Mouse (Mus musculus) hindbrain, embryonic 14.5 days (tissue): Measurements from ENCODE around the gene Cmah. TPM values are rescaled to one million over a fixed set of nuclear protein-coding genes. Genes with fewer than 3 reads are reported as not detected.

Experiments
- ATAC-seq: fragments of 200-750 bp; cut with Nextera tagmentation; 2 replicates; pipeline ENCODE4 v1.8.0; 2017; ENCODE audit warnings: moderate number of reproducible peaks, mild to moderate bottlenecking, moderate TSS enrichment, moderate library complexity; ENCODE audit not compliant: low FRiP score
- DNase-seq: peaks from one replicate; pipeline ENCODE4 v3.0.0-alpha.2; 2015; ENCODE audit warnings: low spot score
- H3K27ac ChIP-seq: fragments of 300-500 bp; sonication (generic); 2 replicates; pipeline ENCODE4 v1.5.1; 2014; ENCODE audit warnings: mild to moderate bottlenecking, moderate library complexity
- H3K27me3 ChIP-seq: fragments of 300-500 bp; sonication (generic); 2 replicates; pipeline ENCODE4 v1.6.1; 2014; ENCODE audit warnings: mild to moderate bottlenecking, low read length, mixed read lengths; ENCODE audit not compliant: control insufficient read depth, insufficient read depth
- H3K36me3 ChIP-seq: fragments of 300-500 bp; sonication (generic); replicated peaks from 2 replicates; pipeline ENCODE4 v1.6.1; 2014; ENCODE audit not compliant: control insufficient read depth, insufficient read depth
- H3K4me1 ChIP-seq: fragments of 300-500 bp; sonication (generic); replicated peaks from 2 replicates; pipeline ENCODE4 v1.6.1; 2014; ENCODE audit warnings: antibody characterized with exemption, low read length, mixed read lengths; ENCODE audit not compliant: control insufficient read depth, insufficient read depth
- H3K4me2 ChIP-seq: fragments of 300-500 bp; sonication (generic); replicated peaks from 2 replicates; pipeline ENCODE4 v1.6.1; 2014; ENCODE audit warnings: mild to moderate bottlenecking, moderate library complexity
- H3K4me3 ChIP-seq: fragments of 300-500 bp; sonication (generic); replicated peaks from 2 replicates; pipeline ENCODE4 v1.5.1; 2014; ENCODE audit warnings: mild to moderate bottlenecking, low read length
- H3K9ac ChIP-seq: fragments of 300-500 bp; sonication (generic); 2 replicates; pipeline ENCODE4 v1.6.1; 2014
- H3K9me3 ChIP-seq: fragments of 300-500 bp; sonication (generic); 2 replicates; pipeline ENCODE4 v1.6.1; 2016; ENCODE audit warnings: low read length; ENCODE audit not compliant: control insufficient read depth
- WGBS: fragments of 180-500 bp; shearing (Covaris S2); extraction: QIAGEN DNeasy Blood & Tissue Kit; methylation state at CpG from one replicate; pipeline ENCODE4 v1.1.7; 2014; 5-methylcytosine and 5-hydroxymethylcytosine counted together
- polyA plus RNA-seq: library from polyadenylated mRNA; unstranded; fragments of >200 nt; fragmentation: Nextera tagmentation; extraction: Ambion mirVana; gene quantifications from 2 replicates; pipeline ENCODE4 v1.2.1, GENCODE M21; 2014

The Cmah gene
- polyA plus RNA-seq, 1 experiment from 2014 or later, result 0.32 TPM

- Histone ChIP-seq H3K9ac (no peak overlapping the region), H3K4me1 (peaks cover 5% of the 10 kb centered on the region; the same call in 1 of the 2 replicates), H3K4me2 (no peak overlapping the region), H3K27me3 (no peaks in the 10 kb centered on the region), H3K4me3 (no peak overlapping the region), H3K36me3 (no peaks in the 10 kb centered on the region), H3K27ac (no peak overlapping the region), H3K9me3 (no peaks in the 10 kb centered on the region)
- ATAC-seq (no peak), DNase-seq (no peak)
- 91% methylated on average over 2 of the region's 2 CpGs for WGBS
These were observed 152.3 kb downstream of the Cmah start for GRCm38 (mm10) chr13:24479516-24479915.

- 80% methylated on average over 6 of the region's 6 CpGs for WGBS
- H3K9ac ChIP-seq, result no peak overlapping the region
- ATAC-seq, result no peak
- DNase-seq, result no peak
- no peak overlapping the region for H3K4me3 ChIP-seq
- H3K36me3 ChIP-seq, result no peaks in the 10 kb centered on the region
- H3K27ac ChIP-seq, result no peak overlapping the region
- H3K4me1 ChIP-seq, result peaks cover 5% of the 10 kb centered on the region; the same call in 1 of the 2 replicates
- H3K27me3 ChIP-seq, result no peaks in the 10 kb centered on the region
- no peaks in the 10 kb centered on the region for H3K9me3 ChIP-seq
- H3K4me2 ChIP-seq, result no peak overlapping the region
These were observed 153.6 kb downstream of the Cmah start for GRCm38 (mm10) chr13:24480824-24481223.

- Histone ChIP-seq H3K27me3 (no peaks in the 10 kb centered on the region), H3K27ac (no peak overlapping the region), H3K4me1 (peaks cover 5% of the 10 kb centered on the region; the same call in 1 of the 2 replicates), H3K4me2 (no peak overlapping the region), H3K36me3 (no peaks in the 10 kb centered on the region), H3K4me3 (no peak overlapping the region), H3K9me3 (no peaks in the 10 kb centered on the region), H3K9ac (no peak overlapping the region)
- peak; percentile 89 for ATAC-seq
- WGBS, result 66% methylated on average over 10 of the region's 10 CpGs
- DNase-seq, result peak; percentile 87
These were observed 154.6 kb downstream of the Cmah start for GRCm38 (mm10) chr13:24481615-24482295.

GRCm38 (mm10) chr13:24483691-24484090 lies 156.5 kb downstream of the Cmah start:
- H3K9me3 ChIP-seq, result no peaks in the 10 kb centered on the region
- H3K4me2 ChIP-seq, result no peak overlapping the region
- H3K36me3 ChIP-seq, result no peaks in the 10 kb centered on the region
- WGBS, result 87% methylated on average over 3 of the region's 3 CpGs
- ATAC-seq (no peak), DNase-seq (no peak)
- no peak overlapping the region for H3K27ac ChIP-seq
- H3K4me1 ChIP-seq, result peaks cover 5% of the 10 kb centered on the region; the same call in 1 of the 2 replicates
- H3K4me3 ChIP-seq, result no peak overlapping the region
- no peak overlapping the region for H3K9ac ChIP-seq
- H3K27me3 ChIP-seq, result no peaks in the 10 kb centered on the region

- no peak for ATAC-seq
- H3K36me3 ChIP-seq, result no peaks in the 10 kb centered on the region
- no peak overlapping the region for H3K27ac ChIP-seq
- H3K4me1 ChIP-seq, result peaks cover 5% of the 10 kb centered on the region; the same call in 1 of the 2 replicates
- H3K4me3 ChIP-seq, result no peak overlapping the region
- no peak overlapping the region for H3K9ac ChIP-seq
- WGBS, result 90% methylated on average over 3 of the region's 3 CpGs
- no peak overlapping the region for H3K4me2 ChIP-seq
- H3K9me3 ChIP-seq, result no peaks in the 10 kb centered on the region
- H3K27me3 ChIP-seq, result no peaks in the 10 kb centered on the region
- DNase-seq, result no peak
These were observed 157.6 kb downstream of the Cmah start for GRCm38 (mm10) chr13:24484811-24485210.

- 63% methylated on average over 9 of the region's 9 CpGs for WGBS
- H3K27me3 ChIP-seq, result no peaks in the 10 kb centered on the region
- H3K27ac ChIP-seq, result no peak overlapping the region
- H3K4me2 ChIP-seq, result no peak overlapping the region
- peaks cover 5% of the 10 kb centered on the region; the same call in 1 of the 2 replicates for H3K4me1 ChIP-seq
- H3K9me3 ChIP-seq, result no peaks in the 10 kb centered on the region
- no peak for DNase-seq
- no peaks in the 10 kb centered on the region for H3K36me3 ChIP-seq
- H3K4me3 ChIP-seq, result no peak overlapping the region
- no peak for ATAC-seq
- H3K9ac ChIP-seq, result no peak overlapping the region
These were observed 158.8 kb downstream of the Cmah start for GRCm38 (mm10) chr13:24485964-24486363.

- ATAC-seq (no peak), DNase-seq (no peak)
- no peak overlapping the region for H3K4me2 ChIP-seq
- no peak overlapping the region for H3K9ac ChIP-seq
- peaks cover 5% of the 10 kb centered on the region; the same call in 1 of the 2 replicates for H3K4me1 ChIP-seq
- no peak overlapping the region for H3K4me3 ChIP-seq
- no peaks in the 10 kb centered on the region for H3K36me3 ChIP-seq
- H3K27me3 ChIP-seq, result no peaks in the 10 kb centered on the region
- no peaks in the 10 kb centered on the region for H3K9me3 ChIP-seq
- WGBS, result 89% methylated on average over 6 of the region's 6 CpGs
- no peak overlapping the region for H3K27ac ChIP-seq
These were observed 159.2 kb downstream of the Cmah start for GRCm38 (mm10) chr13:24486403-24486802.

GRCm38 (mm10) chr13:24487061-24487460 lies 159.9 kb downstream of the Cmah start:
- Histone ChIP-seq H3K4me3 (no peak overlapping the region), H3K9ac (no peak overlapping the region), H3K27ac (no peak overlapping the region), H3K4me2 (no peak overlapping the region), H3K9me3 (no peaks in the 10 kb centered on the region), H3K4me1 (peaks cover 4% of the 10 kb centered on the region; the same call in 1 of the 2 replicates), H3K36me3 (no peaks in the 10 kb centered on the region), H3K27me3 (no peaks in the 10 kb centered on the region)
- no peak for DNase-seq
- ATAC-seq, result no peak
- WGBS, result 91% methylated on average over 5 of the region's 5 CpGs

GRCm38 (mm10) chr13:24487546-24487945 lies 160.3 kb downstream of the Cmah start:
- H3K27ac ChIP-seq, result no peak overlapping the region
- ATAC-seq (no peak), DNase-seq (no peak)
- no peaks in the 10 kb centered on the region for H3K27me3 ChIP-seq
- no peaks in the 10 kb centered on the region for H3K4me1 ChIP-seq
- H3K4me3 ChIP-seq, result no peak overlapping the region
- H3K9ac ChIP-seq, result no peak overlapping the region
- no peaks in the 10 kb centered on the region for H3K9me3 ChIP-seq
- WGBS, result 90% methylated on average over 5 of the region's 5 CpGs
- no peak overlapping the region for H3K4me2 ChIP-seq
- H3K36me3 ChIP-seq, result no peaks in the 10 kb centered on the region
